Mouse (Mus musculus): ENCODE results near the gene D630039A03Rik. TPM values are rescaled to one million over a fixed set of nuclear protein-coding genes. Genes with fewer than 3 reads are reported as not detected.

The D630039A03Rik gene
- polyA plus RNA-seq, 1 experiment from 2014 or later: 0.23 TPM

Other genes with a start within 250 kb of the D630039A03Rik start
- 32.8 and 36.5 TPM in 2 replicates for gene Akap2, start 198.6 kb downstream of the D630039A03Rik start, polyA plus RNA-seq (2014; fragmentation: Nextera tagmentation; extraction: Ambion mirVana)
- gene Txn1, start 40.1 kb upstream of the D630039A03Rik start, polyA plus RNA-seq (2014; fragmentation: Nextera tagmentation; extraction: Ambion mirVana): 451 and 453 TPM in 2 replicates
- not detected in 2 replicates for gene Txndc8, start 92.8 kb upstream of the D630039A03Rik start, polyA plus RNA-seq (2014; fragmentation: Nextera tagmentation; extraction: Ambion mirVana)